Mouse (Mus musculus): Measurements from ENCODE around the gene Aldh18a1. TPM values are rescaled to one million over a fixed set of nuclear protein-coding genes. Genes with fewer than 3 reads are reported as not detected.
"Not testable (repeated sequence)": the region's sequence is repeated elsewhere in the genome, so short reads cannot be mapped to it uniquely, and the experiment has no call there.

Aldh18a1 gene
- polyA plus RNA-seq, 1 experiment = 14.8 TPM

DNA sequence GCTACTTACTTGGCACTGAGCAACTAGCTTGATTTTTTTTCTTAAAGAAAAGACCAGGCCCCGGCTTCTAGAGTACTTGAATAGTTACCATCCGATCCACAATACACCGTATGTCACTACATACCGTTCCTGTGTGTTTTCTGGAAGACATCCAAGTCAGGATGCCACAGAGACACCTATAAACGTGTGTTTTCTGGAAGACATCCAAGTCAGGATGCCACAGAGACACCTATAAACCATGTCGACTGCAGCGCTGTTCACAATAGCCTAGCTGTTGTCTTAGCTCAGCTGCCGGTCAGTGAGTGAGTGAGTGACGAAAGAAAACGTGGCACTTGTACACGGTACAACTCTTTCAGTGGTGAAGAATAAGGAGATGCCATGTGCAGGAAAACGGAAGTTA lies 37.7 kb upstream of the Aldh18a1 start:
- H3K4me1 ChIP-seq (ENCODE audit: control insufficient read depth, insufficient read depth, low read length) = no peaks in the 10 kb centered on the region
- 68% methylated on average over 12 of the region's 12 CpGs for WGBS
- no peak for TF ChIP-seq POLR2A (IDR thresholded peaks at IDR 0.05; ENCODE audit: borderline replicate concordance, control insufficient read depth, low read depth, low read length)
- TF ChIP-seq CTCF (IDR thresholded peaks at IDR 0.05; ENCODE audit: control insufficient read depth, insufficient read depth, low read length) = no peak
- H3K27ac ChIP-seq (ENCODE audit: control insufficient read depth, insufficient read depth, low read depth, low read length, poor library complexity) = no peak overlapping the region
- no peak overlapping the region for H3K4me3 ChIP-seq (replicated peaks; ENCODE audit: control insufficient read depth, low read depth, low read length)

DNA sequence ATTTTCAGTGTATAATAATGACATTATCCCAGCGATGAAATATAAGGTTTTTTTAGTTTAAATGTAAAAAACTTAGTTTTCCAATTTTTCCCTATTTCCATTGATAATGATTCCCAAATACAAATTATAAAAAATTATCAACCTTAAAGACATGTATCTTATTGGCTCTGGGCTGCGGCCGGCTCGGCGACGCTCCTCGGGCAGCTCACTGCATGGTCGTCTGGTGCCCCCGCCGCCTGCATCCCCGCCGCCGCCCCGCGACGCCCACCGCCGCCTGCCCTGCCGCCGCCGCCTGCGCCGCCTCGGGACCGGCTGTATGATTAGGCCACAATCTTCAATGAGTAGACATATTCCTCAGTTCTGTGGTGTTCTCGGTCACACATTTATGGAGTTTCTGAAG lies 33.4 kb upstream of the Aldh18a1 start:
- not testable (repeated sequence) for H3K4me1 ChIP-seq (ENCODE audit: control insufficient read depth, insufficient read depth, low read length); H3K4me3 ChIP-seq (replicated peaks; ENCODE audit: control insufficient read depth, low read depth, low read length); H3K27ac ChIP-seq (ENCODE audit: control insufficient read depth, insufficient read depth, low read depth, low read length, poor library complexity)
- WGBS = 95% methylated on average over 18 of the region's 26 CpGs

DNA sequence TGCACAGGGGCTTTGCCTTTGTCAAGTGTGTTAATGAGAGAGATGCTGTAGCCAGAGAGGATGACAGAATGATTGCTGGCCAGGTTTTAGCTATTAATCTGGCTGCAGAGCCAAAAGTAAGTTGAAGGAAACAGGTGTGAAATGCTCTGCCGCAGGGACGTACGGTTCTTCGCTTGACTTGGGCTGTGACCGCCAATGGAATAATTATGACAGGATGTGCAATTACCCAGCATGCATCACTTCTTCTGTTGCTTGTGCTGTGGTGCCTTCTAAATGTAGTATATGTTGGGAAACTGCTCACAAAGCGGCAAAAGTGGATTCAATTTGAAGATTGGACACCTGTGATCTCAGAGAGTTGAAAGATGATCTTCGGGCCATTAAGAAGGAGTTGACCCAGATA lies 27.8 kb upstream of the Aldh18a1 start:
- no peaks in the 10 kb centered on the region; the same call in 1 of the 2 replicates for H3K4me1 ChIP-seq (ENCODE audit: control insufficient read depth, insufficient read depth, low read length)
- TF ChIP-seq POLR2A (IDR thresholded peaks at IDR 0.05; ENCODE audit: borderline replicate concordance, control insufficient read depth, low read depth, low read length) (no peak), CTCF (IDR thresholded peaks at IDR 0.05; ENCODE audit: control insufficient read depth, insufficient read depth, low read length) (no peak)
- H3K4me3 ChIP-seq (replicated peaks; ENCODE audit: control insufficient read depth, low read depth, low read length) = no peak overlapping the region
- WGBS = 19% methylated on average over 7 of the region's 7 CpGs
- no peak overlapping the region for H3K27ac ChIP-seq (ENCODE audit: control insufficient read depth, insufficient read depth, low read depth, low read length, poor library complexity)

DNA sequence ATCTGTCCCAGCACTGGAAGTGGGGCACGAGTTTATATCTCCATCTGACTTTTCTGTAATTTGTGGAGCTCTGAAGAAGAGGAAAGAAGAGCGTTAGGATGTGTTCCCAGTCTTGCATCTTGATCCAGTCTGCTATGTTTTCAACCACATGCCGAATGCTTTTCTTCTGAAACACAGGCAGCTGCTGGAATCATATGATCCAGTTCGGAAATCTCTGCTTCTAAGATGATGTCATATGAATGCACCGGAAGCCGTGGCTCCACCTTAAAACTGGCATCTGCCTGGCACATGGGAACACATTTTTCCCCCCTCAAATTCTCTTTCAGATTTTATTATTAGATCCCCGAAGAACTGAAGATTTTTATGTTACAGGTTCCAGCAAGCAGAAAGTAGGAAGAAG lies 26.5 kb upstream of the Aldh18a1 start:
- no peak for TF ChIP-seq CTCF (IDR thresholded peaks at IDR 0.05; ENCODE audit: control insufficient read depth, insufficient read depth, low read length)
- no peak for TF ChIP-seq POLR2A (IDR thresholded peaks at IDR 0.05; ENCODE audit: borderline replicate concordance, control insufficient read depth, low read depth, low read length)
- 81% methylated on average over 7 of the region's 7 CpGs for WGBS
- H3K27ac ChIP-seq (ENCODE audit: control insufficient read depth, insufficient read depth, low read depth, low read length, poor library complexity) = no peak overlapping the region

DNA sequence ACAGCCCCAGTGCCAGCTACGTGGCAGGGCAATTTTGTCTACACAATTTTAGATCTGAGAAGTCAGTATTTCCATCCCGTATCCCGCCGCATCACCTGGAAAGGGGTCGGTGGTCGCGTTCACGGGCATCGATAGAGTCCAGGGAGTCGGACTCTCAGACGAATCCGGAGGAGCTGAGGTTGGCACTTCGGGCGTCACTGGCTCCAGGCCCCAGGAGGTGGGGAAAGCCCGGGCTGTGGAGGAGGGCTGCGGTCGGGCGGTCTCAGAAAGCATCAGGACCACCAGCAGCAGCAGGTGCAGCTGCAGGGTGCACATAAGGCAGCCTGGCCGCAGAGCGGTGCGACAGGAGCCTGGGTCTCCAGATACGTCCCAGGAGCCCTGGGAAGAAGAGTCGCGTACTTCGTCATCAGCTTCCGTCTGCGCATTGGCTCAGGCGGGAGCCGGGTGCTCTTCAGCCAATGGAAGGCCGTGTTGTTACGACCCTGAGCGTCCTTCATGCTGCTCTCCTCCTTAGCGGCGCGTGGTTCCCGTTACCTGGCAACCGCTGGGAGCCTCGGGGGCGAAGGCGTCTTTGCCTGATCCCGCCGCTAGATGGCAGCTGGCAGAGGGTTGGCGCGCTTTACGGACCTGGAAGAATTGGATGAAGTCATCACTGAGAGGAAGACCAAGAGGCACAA lies 23.7 kb upstream of the Aldh18a1 start, which contains the start of the genes Tctn3 and Entpd1:
Gene Tctn3, minus strand, starts transcription at position 404 of the 677 bp plus-strand sequence.
Gene Entpd1, plus strand, starts transcription at position 537 of the 677 bp plus-strand sequence.
- Histone ChIP-seq H3K27ac (ENCODE audit: control insufficient read depth, insufficient read depth, low read depth, low read length, poor library complexity) (no peak within 1 kb of the TSS), H3K4me3 (replicated peaks; ENCODE audit: control insufficient read depth, low read depth, low read length) (peak within 1 kb of the TSS; percentile 61), H3K4me1 (ENCODE audit: control insufficient read depth, insufficient read depth, low read length) (no peaks in the 10 kb centered on the region; the same call in 1 of the 2 replicates)
- TF ChIP-seq CTCF (IDR thresholded peaks at IDR 0.05; ENCODE audit: control insufficient read depth, insufficient read depth, low read length) (peak; percentile 96), POLR2A (IDR thresholded peaks at IDR 0.05; ENCODE audit: borderline replicate concordance, control insufficient read depth, low read depth, low read length) (peak; percentile 43; the same call in 1 of the 2 replicates)
- WGBS = under 1% methylated on average over 45 of the region's 45 CpGs

More for the DNA sequence above, 26.5 kb upstream of the Aldh18a1 start:
- Histone ChIP-seq H3K4me3 (replicated peaks; ENCODE audit: control insufficient read depth, low read depth, low read length) (no peak overlapping the region), H3K4me1 (ENCODE audit: control insufficient read depth, insufficient read depth, low read length) (no peaks in the 10 kb centered on the region; the same call in 1 of the 2 replicates)

DNA sequence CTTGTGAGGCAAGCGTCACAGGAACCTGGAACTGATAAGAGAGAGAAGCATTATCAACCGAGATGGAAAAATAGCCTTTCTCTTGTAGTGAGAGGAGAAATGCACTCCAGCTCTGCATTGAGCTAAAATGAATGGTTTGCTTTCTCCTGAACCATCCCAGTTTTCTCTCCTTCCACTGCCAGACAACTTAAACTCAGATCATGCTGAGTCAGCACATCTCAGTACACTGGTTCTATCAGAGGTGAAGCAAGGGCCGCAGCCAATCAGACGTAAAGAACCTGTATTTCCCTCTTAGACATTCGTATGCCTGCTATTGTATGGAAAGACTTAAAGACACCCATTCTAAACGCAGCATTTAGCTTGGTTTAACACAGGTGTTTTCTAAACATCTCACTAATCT lies 19.4 kb upstream of the Aldh18a1 start:
- H3K4me1 ChIP-seq (ENCODE audit: control insufficient read depth, insufficient read depth, low read length) = no peaks in the 10 kb centered on the region
- 78% methylated on average over 6 of the region's 6 CpGs for WGBS
- TF ChIP-seq CTCF (IDR thresholded peaks at IDR 0.05; ENCODE audit: control insufficient read depth, insufficient read depth, low read length) = no peak
- no peak for TF ChIP-seq POLR2A (IDR thresholded peaks at IDR 0.05; ENCODE audit: borderline replicate concordance, control insufficient read depth, low read depth, low read length)
- H3K27ac ChIP-seq (ENCODE audit: control insufficient read depth, insufficient read depth, low read depth, low read length, poor library complexity) = no peak overlapping the region
- no peak overlapping the region for H3K4me3 ChIP-seq (replicated peaks; ENCODE audit: control insufficient read depth, low read depth, low read length)

DNA sequence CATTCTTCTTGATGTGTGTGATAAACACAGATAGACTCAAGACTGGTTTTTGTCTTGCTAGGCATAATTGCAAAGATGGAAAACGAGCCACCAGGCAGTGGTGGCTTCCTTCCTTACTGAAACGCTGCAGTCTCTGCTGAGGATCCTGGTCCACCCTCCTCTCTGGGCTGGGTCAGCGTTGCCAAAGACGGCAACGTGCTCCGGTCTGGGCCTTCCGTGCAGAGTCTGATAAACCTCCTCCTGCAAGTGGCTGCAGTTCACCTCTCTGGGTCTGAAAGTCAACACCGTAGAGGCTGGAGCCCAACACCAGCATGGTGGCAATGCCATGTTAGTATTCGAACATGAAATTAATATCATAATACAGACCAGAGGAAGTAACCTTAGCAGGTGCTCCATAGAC lies 16.9 kb upstream of the Aldh18a1 start:
- no peak overlapping the region for H3K27ac ChIP-seq (ENCODE audit: control insufficient read depth, insufficient read depth, low read depth, low read length, poor library complexity)
- WGBS = 78% methylated on average over 9 of the region's 9 CpGs
- TF ChIP-seq POLR2A (IDR thresholded peaks at IDR 0.05; ENCODE audit: borderline replicate concordance, control insufficient read depth, low read depth, low read length) (no peak), CTCF (IDR thresholded peaks at IDR 0.05; ENCODE audit: control insufficient read depth, insufficient read depth, low read length) (no peak)
- H3K4me3 ChIP-seq (replicated peaks; ENCODE audit: control insufficient read depth, low read depth, low read length) = no peak overlapping the region
- H3K4me1 ChIP-seq (ENCODE audit: control insufficient read depth, insufficient read depth, low read length) = no peaks in the 10 kb centered on the region

DNA sequence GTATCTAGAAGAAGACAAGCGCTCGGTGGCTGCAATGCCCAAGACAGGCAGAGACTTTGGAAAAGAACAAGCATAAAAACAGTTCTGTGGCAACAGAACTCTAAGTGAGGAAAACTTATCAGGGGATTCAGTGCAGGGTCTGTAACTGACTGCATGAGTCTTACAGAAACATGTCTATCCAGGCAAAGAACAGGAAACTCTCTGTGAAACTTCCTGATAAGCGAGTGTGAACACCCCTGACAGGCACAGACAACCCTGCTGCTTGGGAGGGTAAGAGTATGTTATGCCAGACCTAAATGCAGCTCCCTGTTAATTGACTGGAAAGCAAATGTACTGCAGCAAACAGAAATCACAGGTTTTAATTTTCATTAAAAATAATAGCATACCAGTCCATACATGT lies 13.6 kb upstream of the Aldh18a1 start:
- no peaks in the 10 kb centered on the region for H3K4me1 ChIP-seq (ENCODE audit: control insufficient read depth, insufficient read depth, low read length)
- 63% methylated on average over 3 of the region's 3 CpGs for WGBS
- no peak overlapping the region for H3K27ac ChIP-seq (ENCODE audit: control insufficient read depth, insufficient read depth, low read depth, low read length, poor library complexity)
- H3K4me3 ChIP-seq (replicated peaks; ENCODE audit: control insufficient read depth, low read depth, low read length) = no peak overlapping the region
- no peak for TF ChIP-seq CTCF (IDR thresholded peaks at IDR 0.05; ENCODE audit: control insufficient read depth, insufficient read depth, low read length)
- no peak for TF ChIP-seq POLR2A (IDR thresholded peaks at IDR 0.05; ENCODE audit: borderline replicate concordance, control insufficient read depth, low read depth, low read length)

DNA sequence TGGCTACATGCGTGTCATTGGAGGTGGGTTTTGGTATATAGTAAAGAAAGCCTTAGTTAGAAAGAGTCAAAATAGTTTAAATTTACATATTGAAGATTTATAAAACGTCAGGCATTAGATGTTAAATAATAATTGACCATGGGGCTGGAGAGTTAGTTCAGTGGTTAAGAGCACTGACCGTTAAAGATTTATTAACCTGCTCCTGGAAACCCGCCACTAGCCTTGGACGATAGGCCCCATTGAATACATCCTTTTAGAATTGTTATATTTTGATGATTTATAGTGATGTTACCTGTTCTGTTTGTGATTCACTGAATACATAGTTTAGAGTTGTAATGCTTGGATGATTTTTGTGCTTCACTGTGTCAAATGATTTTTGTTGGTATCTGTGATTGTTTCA lies 12.6 kb upstream of the Aldh18a1 start:
- not testable (repeated sequence) for H3K27ac ChIP-seq (ENCODE audit: control insufficient read depth, insufficient read depth, low read depth, low read length, poor library complexity); H3K4me1 ChIP-seq (ENCODE audit: control insufficient read depth, insufficient read depth, low read length); H3K4me3 ChIP-seq (replicated peaks; ENCODE audit: control insufficient read depth, low read depth, low read length)
- 88% methylated on average over 5 of the region's 5 CpGs for WGBS
